Mouse (Mus musculus) embryo, embryonic 10.5 days (tissue): ENCODE measurements around the gene Noa1.

Experiments
- DNase-seq: peaks from one replicate; pipeline ENCODE4 v3.0.0-alpha.2; 2015; ENCODE audit warnings: low spot score

Noa1 gene

DNA sequence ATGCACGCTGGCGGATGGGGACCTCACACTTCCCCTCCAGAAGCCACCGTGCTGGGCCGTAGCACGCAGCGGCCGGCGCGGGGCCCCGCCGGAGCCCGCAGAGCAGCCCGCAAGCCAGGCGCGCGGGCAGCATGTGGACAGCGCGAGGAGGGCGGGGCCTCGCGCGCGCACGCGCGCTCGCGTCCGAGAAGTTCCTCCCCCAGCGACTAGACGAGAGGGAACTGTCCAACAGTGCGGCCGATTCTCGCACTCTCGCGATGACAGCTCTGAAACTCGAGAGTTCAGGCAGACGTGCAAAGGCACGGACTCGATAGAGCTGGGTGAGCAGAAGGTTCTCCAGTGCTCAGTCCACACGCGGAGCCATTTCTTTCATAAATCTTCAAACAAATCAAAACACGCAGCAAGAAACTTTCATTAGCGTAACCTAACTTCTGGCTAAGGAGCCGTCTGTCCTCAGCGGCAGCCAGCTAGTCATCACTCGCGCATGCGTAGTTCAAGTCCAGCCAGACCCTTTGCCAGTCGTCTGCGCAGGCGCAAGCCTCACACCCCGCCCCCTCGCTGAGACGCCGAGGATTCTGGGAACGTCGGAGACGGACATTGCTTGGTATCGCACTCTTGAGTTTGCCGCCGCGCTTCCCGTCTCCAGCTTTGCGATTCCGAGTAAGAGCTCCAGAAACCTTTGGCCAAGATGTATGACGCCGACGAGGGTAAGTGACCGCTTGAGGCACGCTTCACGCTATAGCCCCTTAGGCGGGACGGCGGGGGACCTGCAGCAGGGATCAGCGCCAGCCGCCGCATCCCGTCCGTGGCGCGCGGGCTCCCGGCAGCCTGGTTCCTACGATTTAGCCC, at the start of gene Noa1, which contains the start of gene Polr2b:
Gene Noa1 (minus strand): TSS at position 161 of the 849 bp plus-strand sequence.
Gene Polr2b (plus strand): TSS at position 224 of the 849 bp plus-strand sequence.
- peak; percentile 99 for DNase-seq

DNA sequence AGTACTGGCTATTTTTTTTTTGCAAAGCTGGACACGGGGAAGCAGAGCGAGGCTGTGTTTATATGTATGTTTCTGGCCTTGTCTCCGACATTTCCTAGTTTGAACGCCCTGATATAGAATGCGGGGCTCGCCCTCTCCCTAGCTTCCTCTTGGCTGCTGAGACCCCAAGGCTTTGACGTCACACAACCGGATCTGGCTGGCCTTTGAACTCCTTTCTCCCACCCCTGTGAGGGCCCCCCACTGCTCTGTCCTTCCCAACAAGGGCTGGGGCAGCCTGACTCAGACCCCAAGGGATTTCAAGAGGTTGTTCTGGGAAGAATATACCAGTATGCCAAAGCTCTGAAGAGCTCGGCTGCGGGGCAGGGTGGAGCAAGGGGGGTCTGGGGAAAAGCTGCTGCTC, 48.5 kb upstream of the Noa1 start:
- DNase-seq = peak; percentile 76

DNA sequence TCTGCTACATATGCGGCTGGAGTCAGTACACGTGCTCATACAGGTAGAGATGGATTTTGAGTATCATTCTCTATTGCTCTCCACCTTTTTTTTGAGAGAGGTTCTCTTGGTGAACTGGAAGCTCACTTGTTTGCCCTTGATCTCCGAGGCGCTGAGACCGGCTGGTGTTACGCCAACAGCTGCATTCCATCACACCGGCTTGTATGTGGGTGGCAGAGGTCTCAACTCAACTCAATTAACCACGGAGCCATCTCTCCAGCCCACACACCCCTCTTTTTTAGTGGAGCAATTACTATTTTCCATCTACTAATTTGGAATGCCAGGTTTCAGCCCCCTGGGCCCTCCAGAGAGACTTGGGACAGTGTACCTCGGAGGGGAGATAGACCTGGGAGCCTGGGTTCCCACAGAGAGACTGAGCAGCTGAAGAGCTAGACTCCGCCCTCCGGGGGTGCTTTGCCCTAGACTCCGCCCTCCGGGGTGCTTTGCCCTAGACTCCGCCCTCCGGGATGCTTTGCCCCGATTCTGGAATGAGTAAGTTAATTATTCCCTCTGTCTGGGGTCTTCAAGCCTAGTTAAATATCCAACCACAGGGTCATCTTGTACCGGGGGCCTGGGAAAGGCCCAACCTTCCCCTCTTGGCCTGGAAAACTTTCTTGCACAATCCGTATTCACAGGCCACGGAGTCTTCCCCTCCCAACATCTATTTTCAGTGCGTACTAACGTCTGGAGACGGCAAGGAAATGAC, 47.7 kb upstream of the Noa1 start:
- peak; percentile 79 for DNase-seq

GRCm38 (mm10) chr5:77355307-77356265, 45.7 kb upstream of the Noa1 start:
- DNase-seq = no peak

- DNase-seq = peak; percentile 93
These were observed 44.5 kb upstream of the Noa1 start for GRCm38 (mm10) chr5:77354361-77354787.

GRCm38 (mm10) chr5:77351691-77352090, 41.8 kb upstream of the Noa1 start:
- no peak for DNase-seq

- DNase-seq = no peak
These were observed 40.2 kb upstream of the Noa1 start for GRCm38 (mm10) chr5:77349971-77350658.

DNA sequence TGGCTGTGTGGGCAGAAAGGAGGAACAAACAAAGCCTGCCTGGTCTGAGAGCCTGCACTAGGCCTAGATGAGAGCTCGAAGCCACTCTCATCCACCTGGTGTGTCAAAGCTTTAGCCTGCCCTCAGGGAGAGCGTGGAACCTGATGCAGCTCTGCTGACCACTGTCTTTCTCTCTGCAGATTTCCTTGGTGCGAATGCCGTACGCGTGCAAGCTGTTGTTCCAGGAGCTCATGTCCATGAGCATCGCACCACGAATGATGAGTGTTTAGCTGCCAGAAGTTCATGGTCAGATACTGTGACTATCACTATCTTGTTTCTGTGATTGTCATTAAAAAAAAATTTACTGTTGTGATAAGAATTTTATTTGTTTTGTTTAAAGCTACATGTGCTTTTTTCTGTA, 39.0 kb upstream of the Noa1 start:
- no peak for DNase-seq

- no peak for DNase-seq
These were observed 30.1 kb upstream of the Noa1 start for GRCm38 (mm10) chr5:77340033-77340432.

- DNase-seq = no peak
These were observed 20.3 kb upstream of the Noa1 start for GRCm38 (mm10) chr5:77330154-77330553.

DNA sequence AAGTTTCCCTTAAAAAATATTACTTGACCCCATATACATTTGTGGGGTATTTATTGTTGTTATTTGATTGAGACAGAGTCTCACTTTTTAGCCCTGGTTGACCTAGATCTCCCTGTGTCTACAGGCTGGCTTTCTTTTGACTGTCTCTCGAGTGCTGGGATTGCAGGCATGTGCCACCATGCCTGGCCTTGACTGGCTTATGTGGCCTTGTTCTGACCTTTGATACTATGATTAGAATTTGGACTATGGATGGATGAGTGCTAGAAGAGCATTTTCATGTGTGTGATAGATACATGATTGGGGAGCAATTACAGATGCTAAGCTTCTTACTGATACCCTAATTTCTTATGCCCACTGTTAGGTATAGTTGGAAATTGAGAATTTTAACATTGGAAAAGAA, 15.1 kb upstream of the Noa1 start:
- DNase-seq = no peak

DNA sequence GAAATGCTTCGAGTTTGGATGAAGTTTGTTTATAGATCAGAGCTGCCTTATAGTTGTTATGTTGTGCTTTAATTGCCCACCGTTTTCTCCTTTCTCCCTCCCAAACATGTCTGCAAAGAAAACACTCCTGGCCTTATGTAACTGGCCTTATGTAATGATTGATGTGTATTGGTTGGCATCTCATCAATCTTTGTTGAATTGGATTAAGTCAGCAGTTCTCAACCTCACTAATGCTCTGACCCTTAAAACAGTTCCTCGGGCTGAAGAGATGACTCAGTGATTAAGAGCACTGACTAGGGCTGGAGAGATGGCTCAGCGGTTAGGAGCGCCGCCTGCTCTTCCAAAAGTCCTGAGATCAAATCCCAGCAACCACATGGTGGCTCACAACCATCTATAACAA, 5.1 kb upstream of the Noa1 start:
- no peak for DNase-seq

DNA sequence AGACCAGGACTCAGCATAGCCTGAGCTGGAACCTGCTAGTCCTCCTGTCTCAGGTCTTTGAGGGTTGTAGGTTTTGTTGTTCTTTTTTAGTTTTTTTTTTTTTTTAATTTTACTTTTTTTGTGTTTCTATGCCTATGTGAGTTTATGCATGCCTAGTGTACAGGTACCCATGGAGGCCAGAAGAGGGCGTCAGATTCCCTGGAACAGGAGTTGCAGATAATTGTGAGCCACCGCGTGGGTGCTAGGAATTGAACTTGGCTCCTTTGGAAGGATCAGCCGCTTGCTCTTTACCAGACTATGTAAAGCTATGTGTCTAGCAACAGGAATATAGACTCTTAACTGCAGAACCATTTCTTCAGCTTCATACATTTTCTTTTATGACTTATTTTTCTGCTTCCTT, 4.3 kb upstream of the Noa1 start:
- no peak for DNase-seq

- DNase-seq = peak; percentile 43
These were observed 605 bp downstream of the Noa1 start for GRCm38 (mm10) chr5:77309051-77309906.

GRCm38 (mm10) chr5:77307821-77308553, 1.9 kb downstream of the Noa1 start:
- no peak for DNase-seq

DNA sequence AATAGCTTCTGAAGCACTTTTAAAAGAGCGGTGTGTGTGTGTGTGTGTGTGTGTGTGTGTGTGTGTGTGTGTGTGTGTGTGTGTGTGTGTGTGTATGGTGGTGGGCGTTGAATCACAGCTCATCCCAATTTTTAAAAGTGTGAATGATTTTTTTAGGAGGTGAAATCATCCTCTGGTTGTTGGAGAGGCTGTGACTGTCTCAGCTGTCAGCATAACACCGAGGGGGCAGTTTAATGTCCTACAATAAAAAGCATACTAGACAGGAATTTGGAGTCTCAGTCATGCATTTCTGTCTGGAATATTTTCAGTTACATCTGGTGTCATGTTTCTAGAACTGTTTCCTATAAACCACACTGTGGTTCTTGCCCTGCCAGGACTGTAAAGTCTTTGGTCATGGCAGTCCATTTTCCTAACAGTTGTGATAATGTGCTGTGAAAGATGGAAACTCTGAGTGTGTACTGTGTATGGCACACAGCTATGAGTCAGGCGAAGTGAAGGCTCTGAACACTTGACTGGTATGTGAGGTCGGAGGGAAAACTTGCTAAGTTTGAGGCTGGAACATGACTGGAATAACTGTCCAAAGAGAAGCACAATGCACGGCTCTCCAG, 8.5 kb downstream of the Noa1 start:
- no peak for DNase-seq

- no peak for DNase-seq
These were observed 10.4 kb downstream of the Noa1 start for GRCm38 (mm10) chr5:77299486-77299885.

- no peak for DNase-seq
These were observed 16.9 kb downstream of the Noa1 start for GRCm38 (mm10) chr5:77292803-77293522.

DNA sequence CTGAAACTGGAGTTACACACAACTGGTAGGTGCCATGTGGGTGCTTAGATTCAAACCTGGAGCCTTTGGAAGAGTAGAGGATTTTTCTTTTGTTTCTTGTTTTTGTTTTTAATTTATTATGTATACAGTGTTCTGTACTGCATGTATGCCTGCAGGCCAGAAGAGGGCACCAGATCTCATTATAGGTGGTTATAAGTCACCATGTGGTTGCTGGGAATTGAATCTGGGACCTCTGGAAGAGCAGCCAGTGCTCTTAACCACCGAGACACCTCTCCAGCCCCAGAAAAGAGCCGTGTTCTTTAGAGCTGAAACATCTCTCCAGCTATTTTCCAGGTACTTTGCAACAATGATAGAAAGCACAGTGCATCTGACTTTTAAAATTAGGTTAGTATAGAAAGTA, 19.3 kb downstream of the Noa1 start:
- no peak for DNase-seq
